Mouse (Mus musculus) hindbrain, postnatal 0 days (tissue): ENCODE results near the gene Pth2. TPM values are rescaled to one million over a fixed set of nuclear protein-coding genes. Genes with fewer than 3 reads are reported as not detected.

Source experiments
- ATAC-seq: fragments of 200-750 bp; cut with Nextera tagmentation; 2 replicates; pipeline ENCODE4 v1.8.0; 2017; ENCODE audit warnings: mild to moderate bottlenecking, moderate TSS enrichment, moderate library complexity
- DNase-seq: peaks from one replicate; pipeline ENCODE4 v3.0.0-alpha.2; 2015; ENCODE audit warnings: low spot score
- H3K27ac ChIP-seq: fragments of 300-500 bp; sonication (generic); 2 replicates; pipeline ENCODE4 v1.5.1; 2014; ENCODE audit warnings: mild to moderate bottlenecking
- H3K27me3 ChIP-seq: fragments of 300-500 bp; sonication (generic); 2 replicates; pipeline ENCODE4 v1.6.1; 2014; ENCODE audit warnings: low read length, mixed read lengths; ENCODE audit not compliant: insufficient read depth
- H3K36me3 ChIP-seq: fragments of 300-500 bp; sonication (generic); 2 replicates; pipeline ENCODE4 v1.6.1; 2014; ENCODE audit warnings: low read length, mixed read lengths; ENCODE audit not compliant: insufficient read depth
- H3K4me1 ChIP-seq: fragments of 300-500 bp; sonication (generic); 2 replicates; pipeline ENCODE4 v1.6.1; 2014; ENCODE audit warnings: antibody characterized with exemption, low read length, mixed read lengths; ENCODE audit not compliant: insufficient read depth
- H3K4me2 ChIP-seq: fragments of 300-500 bp; sonication (generic); 2 replicates; pipeline ENCODE4 v1.6.1; 2014; ENCODE audit warnings: low read depth, mild to moderate bottlenecking, low read length, moderate library complexity, mixed read lengths
- H3K4me3 ChIP-seq: fragments of 300-500 bp; sonication (generic); 2 replicates; pipeline ENCODE4 v1.5.1; 2014; ENCODE audit warnings: low read length
- H3K9ac ChIP-seq: fragments of 300-500 bp; sonication (generic); replicated peaks from 2 replicates; pipeline ENCODE4 v1.6.1; 2014; ENCODE audit warnings: mild to moderate bottlenecking, low read length, moderate library complexity, mixed read lengths
- H3K9me3 ChIP-seq: fragments of 300-500 bp; sonication (generic); 2 replicates; pipeline ENCODE4 v1.6.1; 2016; ENCODE audit warnings: low read length, mixed read lengths
- CTCF ChIP-seq: IDR thresholded peaks from 2 replicates; pipeline ENCODE4 v1.5.1; 2016; ENCODE audit warnings: antibody characterized with exemption, control low read depth, low read depth
- WGBS: fragments of 180-500 bp; shearing (Covaris S2); extraction: QIAGEN DNeasy Blood & Tissue Kit; methylation state at CpG from one replicate; pipeline ENCODE4 v1.1.7; 2014; 5-methylcytosine and 5-hydroxymethylcytosine counted together
- polyA plus RNA-seq: library from polyadenylated mRNA; unstranded; fragments of >200 nt; fragmentation: Nextera tagmentation; extraction: Ambion mirVana; gene quantifications from 2 replicates; pipeline ENCODE4 v1.2.1, GENCODE M21; 2015
- total RNA-seq: library from RNA; depleted of rRNA; stranded (reverse); fragments of >200 nt; gene quantifications from 2 replicates; pipeline ENCODE4 v1.2.3, GENCODE M21; 2014

The Pth2 gene
- total and polyA plus RNA-seq, 2 experiments from 2014 or later, result 2.1 TPM; not detected in 1

- no peaks in the 10 kb centered on the region for H3K4me1 ChIP-seq
These were observed 2.2 kb upstream of the Pth2 start for GRCm38 (mm10) chr7:45178550-45178949.

GRCm38 (mm10) chr7:45179469-45179868 lies 1.3 kb upstream of the Pth2 start, which contains the start of gene Gfy:
TSS of gene Gfy (minus strand) at chr7:45179569.
- no peak for ATAC-seq
- no peak within 1 kb of the TSS for H3K27ac ChIP-seq
- H3K4me2 ChIP-seq, result no peak within 1 kb of the TSS
- 26% methylated on average over 7 of the region's 7 CpGs for WGBS
- no peaks in the 10 kb centered on the region for H3K9me3 ChIP-seq
- no peaks in the 10 kb centered on the region for H3K36me3 ChIP-seq
- no peak within 1 kb of the TSS for H3K4me3 ChIP-seq
- H3K27me3 ChIP-seq, result peaks cover 95% of the 10 kb centered on the region
- no peak for DNase-seq
- TF ChIP-seq CTCF, result no peak
- no peaks in the 10 kb centered on the region for H3K4me1 ChIP-seq
- no peak within 1 kb of the TSS for H3K9ac ChIP-seq

More at GRCm38 (mm10) chr7:45178550-45178949, 2.2 kb upstream of the Pth2 start:
- no peak overlapping the region for H3K9ac ChIP-seq
- no peak for DNase-seq
- H3K27ac ChIP-seq, result no peak overlapping the region
- TF ChIP-seq CTCF, result no peak
- 20% methylated on average over 7 of the region's 7 CpGs for WGBS
- no peak overlapping the region for H3K4me2 ChIP-seq
- H3K9me3 ChIP-seq, result no peaks in the 10 kb centered on the region
- no peaks in the 10 kb centered on the region for H3K36me3 ChIP-seq
- H3K27me3 ChIP-seq, result peaks cover 94% of the 10 kb centered on the region
- H3K4me3 ChIP-seq, result no peak overlapping the region
- ATAC-seq, result no peak

GRCm38 (mm10) chr7:45181540-45181939 lies 745 bp downstream of the Pth2 start:
- Histone ChIP-seq H3K9ac (no peak overlapping the region), H3K36me3 (no peaks in the 10 kb centered on the region), H3K4me3 (peak overlapping the region; percentile 31), H3K27ac (no peak overlapping the region), H3K9me3 (no peaks in the 10 kb centered on the region), H3K27me3 (peaks cover 79% of the 10 kb centered on the region), H3K4me2 (peak overlapping the region; percentile 55), H3K4me1 (no peaks in the 10 kb centered on the region)
- WGBS, result 5% methylated on average over 34 of the region's 35 CpGs
- no peak for ATAC-seq
- peak; percentile 44 for DNase-seq
- 0 out of 2 replicates have a peak, but pooled peaks have one; percentile 9 for TF ChIP-seq CTCF

GRCm38 (mm10) chr7:45182199-45182601 lies 1.4 kb downstream of the Pth2 start:
- peak; percentile 93 for ATAC-seq
- H3K27me3 ChIP-seq, result peaks cover 73% of the 10 kb centered on the region
- H3K4me2 ChIP-seq, result peak overlapping the region; percentile 55
- H3K27ac ChIP-seq, result no peak overlapping the region
- peak overlapping the region; percentile 31 for H3K4me3 ChIP-seq
- DNase-seq, result peak; percentile 90
- H3K9me3 ChIP-seq, result no peaks in the 10 kb centered on the region
- WGBS, result under 1% methylated on average over 34 of the region's 34 CpGs
- H3K9ac ChIP-seq, result no peak overlapping the region
- no peaks in the 10 kb centered on the region for H3K36me3 ChIP-seq
- no peak for TF ChIP-seq CTCF
- H3K4me1 ChIP-seq, result no peaks in the 10 kb centered on the region

GRCm38 (mm10) chr7:45182606-45183005 lies 1.8 kb downstream of the Pth2 start:
- DNase-seq (no peak), ATAC-seq (peak; percentile 16)
- Histone ChIP-seq H3K4me1 (no peaks in the 10 kb centered on the region), H3K4me2 (peak overlapping the region; percentile 55), H3K36me3 (no peaks in the 10 kb centered on the region), H3K9me3 (no peaks in the 10 kb centered on the region), H3K9ac (no peak overlapping the region), H3K4me3 (peak overlapping the region; percentile 31), H3K27me3 (peaks cover 69% of the 10 kb centered on the region), H3K27ac (no peak overlapping the region)
- no peak for TF ChIP-seq CTCF
- WGBS, result 16% methylated on average over 11 of the region's 11 CpGs

GRCm38 (mm10) chr7:45183672-45184071 lies 2.9 kb downstream of the Pth2 start:
- no peak for DNase-seq
- Histone ChIP-seq H3K4me2 (no peak overlapping the region), H3K36me3 (no peaks in the 10 kb centered on the region), H3K9ac (no peak overlapping the region), H3K27me3 (peaks cover 59% of the 10 kb centered on the region), H3K9me3 (no peaks in the 10 kb centered on the region), H3K4me1 (no peaks in the 10 kb centered on the region), H3K4me3 (no peak overlapping the region), H3K27ac (no peak overlapping the region)
- 65% methylated on average over 7 of the region's 7 CpGs for WGBS
- no peak for TF ChIP-seq CTCF
- ATAC-seq, result no peak

GRCm38 (mm10) chr7:45185921-45186320 lies 5.1 kb downstream of the Pth2 start:
- DNase-seq, result no peak
- Histone ChIP-seq H3K4me1 (no peaks in the 10 kb centered on the region), H3K9me3 (no peaks in the 10 kb centered on the region), H3K4me2 (no peak overlapping the region), H3K27me3 (peaks cover 37% of the 10 kb centered on the region), H3K36me3 (no peaks in the 10 kb centered on the region), H3K27ac (no peak overlapping the region), H3K9ac (no peak overlapping the region), H3K4me3 (no peak overlapping the region)
- no peak for ATAC-seq
- TF ChIP-seq CTCF, result no peak
- WGBS, result 65% methylated on average over 7 of the region's 7 CpGs
